Mouse (Mus musculus) MEL (cell line): ENCODE results near the gene Rpl10. TPM values are rescaled to one million over a fixed set of nuclear protein-coding genes. Genes with fewer than 3 reads are reported as not detected.

Source experiments
- DNase-seq: peaks from one replicate; pipeline ENCODE4 v3.0.0; 2011; ENCODE audit warnings: low read depth, low spot score
- H3K27ac ChIP-seq: 2 replicates; pipeline ENCODE4 v1.5.1; 2012; ENCODE audit warnings: low read depth, mild to moderate bottlenecking, control low read depth, low read length, moderate library complexity; ENCODE audit not compliant: control insufficient read depth
- H3K27me3 ChIP-seq, 2 experiments: fragments of 150-350 bp in 1 of 2; sonication (generic) in 1 of 2; 2 replicates each; pipeline ENCODE4 v1.6.1; 2012; ENCODE audit warnings: low read length in 2 of 2, mild to moderate bottlenecking in 2 of 2, improper control_type of control experiment in 1 of 2, moderate library complexity in 1 of 2; ENCODE audit not compliant: insufficient read depth in 2 of 2, control insufficient read depth in 1 of 2
- H3K36me3 ChIP-seq, 2 experiments: 2 replicates each; pipeline ENCODE4 v1.6.1; 2012 to 2014; ENCODE audit warnings: low read length in 2 of 2, improper control_type of control experiment in 1 of 2, inconsistent platforms in 1 of 2, mild to moderate bottlenecking in 1 of 2; ENCODE audit not compliant: insufficient read depth in 2 of 2, control insufficient read depth in 1 of 2
- H3K4me1 ChIP-seq, 2 experiments: fragments of 150-350 bp in 1 of 2; sonication (generic) in 1 of 2; 2 replicates each; pipeline ENCODE4 v1.6.1; 2012; ENCODE audit warnings: low read length in 2 of 2, improper control_type of control experiment in 1 of 2, mild to moderate bottlenecking in 1 of 2; ENCODE audit not compliant: insufficient read depth in 2 of 2, control insufficient read depth in 1 of 2
- H3K4me3 ChIP-seq, 2 experiments: fragments of 150-350 bp in 1 of 2; sonication (generic) in 1 of 2; 2 replicates each; pipeline ENCODE4 v1.5.1; 2012; ENCODE audit warnings: low read depth in 2 of 2, low read length in 2 of 2, mild to moderate bottlenecking in 2 of 2, moderate library complexity in 2 of 2, control low read depth in 1 of 2, improper control_type of control experiment in 1 of 2; ENCODE audit not compliant: control insufficient read depth in 1 of 2, insufficient read depth in 1 of 2
- H3K79me2 ChIP-seq: 2 replicates; pipeline ENCODE4 v1.6.1; 2012; ENCODE audit warnings: mild to moderate bottlenecking, low read length, moderate library complexity; ENCODE audit not compliant: control insufficient read depth, poor library complexity, insufficient read depth
- H3K9ac ChIP-seq: 2 replicates; pipeline ENCODE4 v1.6.1; 2012; ENCODE audit warnings: low read depth, mild to moderate bottlenecking, control low read depth, low read length, moderate library complexity; ENCODE audit not compliant: control insufficient read depth, poor library complexity, severe bottlenecking
- H3K9me3 ChIP-seq: fragments of 150-350 bp; sonication (generic); replicated peaks from 2 replicates; pipeline ENCODE4 v1.6.1; 2012; ENCODE audit warnings: mild to moderate bottlenecking, low read length, improper control_type of control experiment, moderate library complexity; ENCODE audit not compliant: insufficient read depth
- BHLHE40 ChIP-seq: IDR thresholded peaks from 2 replicates; pipeline ENCODE4 v1.6.1; 2012; ENCODE audit warnings: low read depth, mild to moderate bottlenecking, inconsistent platforms, low read length, improper control_type of control experiment, borderline replicate concordance
- CHD1 ChIP-seq: IDR thresholded peaks from 2 replicates; pipeline ENCODE4 v1.6.1; 2012; ENCODE audit warnings: low read depth, mild to moderate bottlenecking, inconsistent platforms, low read length, improper control_type of control experiment
- CHD2 ChIP-seq: IDR thresholded peaks from 2 replicates; pipeline ENCODE4 v1.6.1; 2011; ENCODE audit warnings: low read length, improper control_type of control experiment
- CTCF ChIP-seq, 3 experiments: IDR thresholded peaks in 2 of 3; conservative IDR thresholded peaks in 1 of 3; 2 replicates each; pipeline ENCODE4 v1.5.1; 2011 to 2012; ENCODE audit warnings: low read length in 3 of 3, low read depth in 2 of 3, mild to moderate bottlenecking in 2 of 3, improper control_type of control experiment in 1 of 3, inconsistent platforms in 1 of 3, mixed read lengths in 1 of 3, moderate library complexity in 1 of 3; ENCODE audit not compliant: control insufficient read depth in 1 of 3, insufficient read depth in 1 of 3, poor library complexity in 1 of 3, severe bottlenecking in 1 of 3
- ELF1 ChIP-seq: IDR thresholded peaks from 2 replicates; pipeline ENCODE4 v1.6.1; 2014; ENCODE audit warnings: low read depth, mild to moderate bottlenecking, inconsistent platforms, low read length, improper control_type of control experiment, moderate library complexity
- EP300 ChIP-seq, 2 experiments: IDR thresholded peaks; 2 replicates each; pipeline ENCODE4 v1.6.1; 2011; ENCODE audit warnings: improper control_type of control experiment in 2 of 2, low read length in 2 of 2, low read depth in 1 of 2, mild to moderate bottlenecking in 1 of 2
- ETS1 ChIP-seq: IDR thresholded peaks from 2 replicates; pipeline ENCODE4 v1.6.1; 2012; ENCODE audit warnings: low read depth, mild to moderate bottlenecking, inconsistent platforms, low read length, improper control_type of control experiment, moderate library complexity
- GATA1 ChIP-seq: IDR thresholded peaks from 2 replicates; pipeline ENCODE4 v1.6.1; 2011; ENCODE audit warnings: low read depth, low read length, improper control_type of control experiment
- HCFC1 ChIP-seq: IDR thresholded peaks from 2 replicates; pipeline ENCODE4 v1.6.1; 2012; ENCODE audit warnings: low read depth, mild to moderate bottlenecking, inconsistent platforms, low read length, improper control_type of control experiment, moderate library complexity
- MAFK ChIP-seq: IDR thresholded peaks from 2 replicates; pipeline ENCODE4 v1.6.1; 2011; ENCODE audit warnings: low read depth, mild to moderate bottlenecking, low read length, improper control_type of control experiment, borderline replicate concordance
- MAZ ChIP-seq: IDR thresholded peaks from 2 replicates; pipeline ENCODE4 v1.6.1; 2012; ENCODE audit warnings: low read depth, mild to moderate bottlenecking, inconsistent platforms, low read length, improper control_type of control experiment
- MEF2A ChIP-seq: IDR thresholded peaks from 2 replicates; pipeline ENCODE4 v1.6.1; 2014; ENCODE audit warnings: low read depth, mild to moderate bottlenecking, inconsistent platforms, low read length, improper control_type of control experiment; ENCODE audit not compliant: poor library complexity, insufficient replicate concordance, severe bottlenecking; ENCODE audit errors: extremely low read depth
- MYB ChIP-seq: IDR thresholded peaks from 2 replicates; pipeline ENCODE4 v1.6.1; 2011; ENCODE audit warnings: mild to moderate bottlenecking, low read depth, low read length, improper control_type of control experiment
- MYC ChIP-seq: IDR thresholded peaks from 2 replicates; pipeline ENCODE4 v1.6.1; 2011; ENCODE audit warnings: low read depth, mild to moderate bottlenecking, low read length, improper control_type of control experiment, moderate library complexity
- NELFE ChIP-seq: IDR thresholded peaks from 2 replicates; pipeline ENCODE4 v1.6.1; 2011; ENCODE audit warnings: low read depth, low read length, improper control_type of control experiment
- NRF1 ChIP-seq: IDR thresholded peaks from 2 replicates; pipeline ENCODE4 v1.6.1; 2014; ENCODE audit warnings: low read depth, mild to moderate bottlenecking, inconsistent platforms, low read length, improper control_type of control experiment, moderate library complexity; ENCODE audit not compliant: poor library complexity, insufficient read depth, severe bottlenecking
- POLR2AphosphoS2 ChIP-seq: IDR thresholded peaks from 2 replicates; pipeline ENCODE4 v1.6.1; 2011; ENCODE audit warnings: low read length, improper control_type of control experiment
- POLR2AphosphoS5 ChIP-seq: IDR thresholded peaks from 2 replicates; pipeline ENCODE4 v1.6.1; 2012; ENCODE audit warnings: low read depth, borderline replicate concordance, mild to moderate bottlenecking, inconsistent platforms, low read length, moderate library complexity, mixed read lengths
- RAD21 ChIP-seq: IDR thresholded peaks from 2 replicates; pipeline ENCODE4 v1.6.1; 2011; ENCODE audit warnings: mild to moderate bottlenecking, low read depth, low read length, improper control_type of control experiment
- SIN3A ChIP-seq: IDR thresholded peaks from 2 replicates; pipeline ENCODE4 v1.6.1; 2012; ENCODE audit warnings: low read length, improper control_type of control experiment, inconsistent platforms
- SMC3 ChIP-seq: IDR thresholded peaks from 2 replicates; pipeline ENCODE4 v1.6.1; 2011; ENCODE audit warnings: low read depth, low read length, improper control_type of control experiment
- TBP ChIP-seq: IDR thresholded peaks from 2 replicates; pipeline ENCODE4 v1.8.0; 2011; ENCODE audit warnings: low read depth, low read length, improper control_type of control experiment
- ZKSCAN1 ChIP-seq: IDR thresholded peaks from 2 replicates; pipeline ENCODE4 v1.6.1; 2012; ENCODE audit warnings: low read depth, mild to moderate bottlenecking, inconsistent platforms, low read length, improper control_type of control experiment, moderate library complexity
- polyA plus RNA-seq, 2 experiments: library from polyadenylated mRNA; stranded (reverse) in 1 of 2; unstranded in 1 of 2; fragments of >175 nt in 1 of 2; fragments of >200 nt in 1 of 2; gene quantifications; 2 replicates each; pipeline versions ENCODE4 v1.2.1 to v1.2.4; 2012; ENCODE audit warnings: low replicate concordance in 2 of 2, low read depth in 1 of 2; ENCODE audit not compliant: insufficient read length in 2 of 2, insufficient read depth in 1 of 2, missing spikeins in 1 of 2
- total RNA-seq: library from RNA; depleted of rRNA; stranded (reverse); fragments of 300-350 nt; gene quantifications from 2 replicates; pipeline ENCODE4 v1.2.3, GENCODE M21; 2012

The Rpl10 gene
- total and polyA plus RNA-seq, 3 experiments = 232 to 3,229 TPM; not detected in 1

DNA sequence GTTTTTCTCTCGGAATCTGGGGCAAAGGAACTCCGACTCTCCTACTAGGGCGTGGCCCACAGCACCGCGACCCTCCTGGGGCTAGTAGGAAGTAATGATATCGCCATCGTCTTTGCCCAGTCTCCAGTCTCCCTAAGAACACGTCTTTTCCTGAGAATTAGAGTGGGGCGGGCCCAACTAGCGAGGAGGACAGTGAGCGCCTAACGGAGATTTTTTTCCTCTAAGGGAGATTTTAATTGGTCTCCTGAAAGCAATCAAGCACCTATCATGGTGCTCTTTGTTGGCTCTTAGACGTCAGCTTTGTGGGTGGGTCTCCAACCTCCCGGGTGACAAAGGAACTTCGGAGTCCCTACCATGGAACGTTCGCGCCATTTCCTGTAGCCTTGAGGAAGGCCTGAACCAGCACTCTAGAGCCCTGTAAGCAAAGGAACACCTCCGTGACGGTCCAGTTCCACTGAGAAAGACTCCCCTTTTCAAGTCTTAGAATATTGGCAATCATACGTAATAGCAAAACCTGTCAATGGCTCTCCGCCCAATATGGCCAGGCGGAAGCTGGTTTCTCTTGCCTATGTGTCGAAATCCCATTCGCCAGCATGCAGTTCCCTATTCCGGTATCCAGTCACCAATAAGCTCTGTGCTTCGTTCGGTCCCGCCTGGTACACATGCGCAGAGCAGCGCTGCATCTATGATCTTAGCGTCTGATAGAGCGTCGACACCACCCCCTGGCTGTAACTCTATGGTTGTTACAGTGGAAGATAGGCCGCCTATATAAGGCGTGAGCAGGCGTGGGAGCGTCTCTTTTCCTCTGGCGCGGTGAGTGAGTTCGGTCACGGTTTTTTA, at the start of gene Rpl10 (continued):
- TF ChIP-seq CHD1 = no peak
- TF ChIP-seq RAD21 = no peak
- TF ChIP-seq NELFE = peak; percentile 98
- TF ChIP-seq POLR2AphosphoS2 = no peak; the same call in 1 of the 2 replicates
- no peak for TF ChIP-seq SMC3
- TF ChIP-seq, all 39 proteins: peak for 18

DNA sequence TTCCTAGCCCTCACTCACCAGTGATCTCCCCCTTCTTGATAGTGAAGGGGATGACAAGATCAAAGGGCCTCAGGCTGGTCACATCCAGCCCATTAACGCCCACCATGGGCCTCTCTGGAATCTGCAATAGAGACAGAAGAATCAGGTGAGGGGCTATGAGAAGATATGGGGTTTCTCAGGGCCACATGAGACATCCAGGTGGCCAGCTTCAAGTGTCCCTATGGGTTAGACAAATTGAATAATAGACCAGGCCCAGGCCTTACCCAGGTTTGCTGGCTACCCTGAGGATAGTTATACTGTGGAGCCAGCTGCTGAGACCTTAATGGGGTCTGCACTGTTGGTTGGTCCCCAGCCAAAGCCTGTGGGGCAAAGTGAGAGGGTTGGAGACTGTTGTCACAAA, 40.6 kb upstream of the Rpl10 start:
- no peaks in the 10 kb centered on the region for H3K4me1 ChIP-seq
- no peaks in the 10 kb centered on the region; a peak in 1 of 4 replicates for H3K36me3 ChIP-seq

DNA sequence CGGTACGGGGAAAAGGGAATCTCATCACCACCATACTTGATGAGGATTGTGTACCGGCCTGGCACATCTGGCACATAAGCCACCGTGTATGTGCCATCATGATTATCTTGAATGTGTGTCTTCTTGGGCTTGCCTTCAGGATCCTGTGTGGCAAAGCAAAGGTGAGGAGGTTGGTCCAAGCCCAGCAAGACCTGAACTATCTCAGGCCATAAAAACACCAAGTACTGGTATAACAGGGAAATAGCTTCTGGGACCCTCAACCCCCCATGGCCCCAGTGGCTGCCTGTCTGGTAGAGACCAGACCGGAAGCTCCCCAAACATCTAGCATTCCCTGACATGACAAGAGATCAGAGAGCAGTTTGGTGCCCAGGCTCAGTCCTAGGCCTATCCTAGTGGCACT, 37.4 kb upstream of the Rpl10 start:
- TF ChIP-seq MYB = no peak
- no peak for TF ChIP-seq GATA1
- no peak for TF ChIP-seq BHLHE40
- TF ChIP-seq TBP = no peak
- no peak for TF ChIP-seq CTCF (IDR thresholded peaks at IDR 0.05 in 2 of 3, conservative IDR thresholded peaks at IDR 0.05 in 1 of 3; ENCODE audit: control insufficient read depth in 1 of 3, insufficient read depth in 1 of 3, low read depth in 2 of 3, low read length in 3 of 3, poor library complexity in 1 of 3, severe bottlenecking in 1 of 3)
- no peak for TF ChIP-seq MAFK
- no peak for TF ChIP-seq POLR2AphosphoS5
- no peak for TF ChIP-seq MEF2A
- no peak for TF ChIP-seq SMC3
- Histone ChIP-seq H3K27ac (no peak overlapping the region), H3K79me2 (no peaks in the 10 kb centered on the region), H3K27me3 (no peaks in the 10 kb centered on the region), H3K36me3 (no peaks in the 10 kb centered on the region; a peak in 1 of 4 replicates), H3K9me3 (no peaks in the 10 kb centered on the region), H3K4me3 (no peak overlapping the region), H3K4me1 (no peaks in the 10 kb centered on the region), H3K9ac (no peak overlapping the region)
- DNase-seq = no peak

More for the DNA sequence above, 40.6 kb upstream of the Rpl10 start:
- DNase-seq = no peak
- H3K79me2 ChIP-seq = no peaks in the 10 kb centered on the region
- no peak overlapping the region for H3K4me3 ChIP-seq
- H3K27me3 ChIP-seq = no peaks in the 10 kb centered on the region
- H3K9ac ChIP-seq = no peak overlapping the region
- no peaks in the 10 kb centered on the region for H3K9me3 ChIP-seq
- no peak overlapping the region for H3K27ac ChIP-seq
- TF ChIP-seq EP300 (IDR thresholded peaks at IDR 0.05; ENCODE audit: low read depth in 1 of 2, low read length in 2 of 2) = no peak
- no peak for TF ChIP-seq POLR2AphosphoS5
- no peak for TF ChIP-seq MAFK
- TF ChIP-seq HCFC1 = no peak
- no peak for TF ChIP-seq NELFE
- no peak for TF ChIP-seq ZKSCAN1
- no peak for TF ChIP-seq BHLHE40
- no peak for TF ChIP-seq MAZ
- TF ChIP-seq NRF1 = no peak
- no peak for TF ChIP-seq ELF1
- no peak for TF ChIP-seq CHD2
- TF ChIP-seq SIN3A = no peak
- no peak for TF ChIP-seq MYC
- TF ChIP-seq ETS1 = no peak
